Mouse (Mus musculus): ENCODE measurements at regions not wholly inside any gene's neighbourhood (a gene's known extent, or its start where the extent isn't known, plus 50 kb on each side); places are given as distances from the start of the nearest gene placed in this dataset.
A peak's percentile ranks its signal among the peaks of the same experiment; 100 is the strongest.

DNA sequence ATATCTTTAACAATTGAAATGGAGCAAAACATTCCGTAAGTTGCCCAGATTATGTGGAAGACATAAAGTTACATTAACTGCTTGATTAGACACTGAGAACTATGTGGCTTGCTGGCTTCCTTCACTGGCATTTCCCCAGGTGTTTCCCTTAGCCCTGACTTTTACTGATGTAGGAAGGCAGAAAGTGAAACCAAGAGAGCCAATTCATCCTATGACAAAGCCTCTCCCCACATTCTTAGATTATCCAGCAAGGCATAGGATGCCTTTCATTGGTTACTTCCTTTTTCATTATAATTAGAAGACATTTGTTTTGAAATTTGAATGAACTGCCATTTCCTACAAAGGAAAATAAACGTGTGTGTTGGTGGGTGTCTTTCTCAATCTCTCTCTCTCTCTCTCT lies 72.1 kb downstream of the Cdc42ep3 start:
- intact Hi-C loops (cut with DNase I), result loop anchor here (10.0 kb wide), 1 partner anchor 72 kb away; the partner anchor contains the start of gene Cdc42ep3
- no peak for DNase-seq (ENCODE audit: low spot score in 2 of 2)

DNA sequence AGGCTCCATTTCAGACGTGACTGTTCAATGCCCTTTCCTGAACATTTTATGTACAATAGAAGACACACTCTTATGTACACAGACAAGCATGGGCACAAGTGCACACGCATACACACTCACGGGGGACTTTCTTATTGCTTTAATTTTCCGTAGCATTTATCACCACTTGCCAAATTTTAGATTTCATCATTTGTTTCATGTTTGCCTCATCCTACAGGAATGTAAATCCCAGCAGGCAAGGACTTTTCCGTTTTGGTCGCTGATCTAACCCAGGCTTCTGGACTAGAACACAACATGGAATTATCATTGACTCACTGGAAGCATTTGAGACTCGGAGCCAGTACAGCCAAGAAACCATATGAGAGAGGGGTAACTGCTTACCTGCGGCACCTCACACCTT lies 81.3 kb downstream of the Cdc42ep3 start:
- intact Hi-C loops (cut with DNase I), result no loop called here
- DNase-seq (ENCODE audit: low spot score in 2 of 2), result no peak

DNA sequence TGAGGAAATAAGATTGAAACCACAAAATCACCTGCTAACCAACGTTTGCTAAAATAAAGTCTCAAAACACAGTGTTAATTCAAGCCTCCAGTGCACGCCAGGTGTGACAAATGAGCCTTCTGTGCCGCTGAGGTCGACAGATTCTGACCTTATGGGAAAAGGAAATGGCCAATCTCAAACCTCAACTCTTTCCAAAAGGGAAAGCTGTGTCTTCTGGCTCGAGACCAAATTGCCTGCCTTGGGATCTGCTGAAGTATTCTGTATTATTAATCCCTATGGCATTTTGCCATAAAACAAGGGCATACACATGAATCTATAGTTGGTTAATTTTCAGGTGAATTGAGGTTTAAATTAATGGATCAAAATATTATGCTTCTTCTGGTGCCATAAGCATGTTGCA lies 95.2 kb downstream of the Cdc42ep3 start:
- no peak for DNase-seq (ENCODE audit: low spot score in 2 of 2)
- intact Hi-C loops (cut with DNase I), result no loop called here

DNA sequence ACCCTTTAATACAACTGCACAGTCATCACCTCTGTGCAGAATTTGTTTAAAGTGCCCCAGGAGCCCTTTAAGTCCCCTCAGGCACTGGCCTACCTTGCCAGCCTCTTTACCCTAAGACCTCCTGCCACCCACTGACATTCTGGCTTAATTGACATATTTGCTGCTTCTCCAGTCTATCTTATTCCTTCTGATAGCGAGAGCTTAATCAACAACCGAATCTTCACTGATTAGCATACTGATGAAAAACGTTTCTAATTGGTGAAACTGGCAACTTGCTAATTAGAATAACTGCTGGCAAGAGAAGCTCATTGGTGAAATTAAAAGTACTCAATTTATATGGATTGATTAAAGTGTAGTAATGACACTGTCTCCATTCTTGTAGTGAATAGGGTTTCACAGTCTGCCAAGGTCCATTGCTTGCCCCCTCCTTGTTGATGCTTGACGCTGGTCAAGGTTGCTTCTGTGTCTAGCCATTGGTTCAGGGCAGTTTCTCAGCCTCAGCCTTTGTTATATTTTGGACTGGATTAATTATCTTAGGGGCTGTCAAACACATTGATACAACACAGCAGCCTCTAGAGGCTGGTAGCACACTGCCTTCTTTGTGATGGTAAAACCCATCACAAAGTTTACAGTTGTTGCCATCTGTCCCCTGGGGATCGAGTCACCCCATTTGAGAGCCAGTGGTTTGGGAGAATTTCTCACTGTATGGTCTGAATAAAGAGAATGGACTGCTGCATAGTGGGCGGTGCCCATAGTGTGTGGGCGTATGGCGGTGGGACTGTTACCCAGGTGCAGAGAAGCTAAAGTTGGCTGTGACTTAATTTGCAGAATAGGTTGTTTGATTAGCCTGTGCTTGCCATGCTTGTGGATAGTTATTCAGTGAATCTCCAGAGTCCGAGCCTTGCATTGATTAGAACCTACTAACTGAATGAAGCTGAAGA lies 107.7 kb downstream of the Cdc42ep3 start:
- intact Hi-C loops (cut with DNase I), result no loop called here
- DNase-seq (ENCODE audit: low spot score in 2 of 2), result no peak

DNA sequence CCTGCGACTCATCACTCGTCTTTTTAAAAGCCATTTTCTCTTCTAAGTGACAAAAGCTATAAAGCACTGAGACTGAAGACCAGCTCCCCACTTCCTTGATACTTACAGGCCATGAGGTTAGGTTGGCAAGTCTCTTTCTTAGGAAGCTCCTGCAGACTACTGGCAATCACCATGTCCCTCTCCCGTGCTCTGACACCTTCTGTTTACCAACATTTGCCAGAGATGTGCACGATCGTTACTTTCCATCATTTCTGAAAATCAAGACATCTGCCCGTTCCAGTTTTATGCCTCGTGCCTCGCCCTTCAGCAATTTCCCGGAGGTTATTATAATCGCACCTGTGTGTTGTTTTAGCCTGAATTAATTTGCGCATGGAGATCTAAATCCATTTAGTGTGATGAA lies 110.8 kb downstream of the Cdc42ep3 start:
- no peak for DNase-seq (ENCODE audit: low spot score in 2 of 2)
- intact Hi-C loops (cut with DNase I), result no loop called here

DNA sequence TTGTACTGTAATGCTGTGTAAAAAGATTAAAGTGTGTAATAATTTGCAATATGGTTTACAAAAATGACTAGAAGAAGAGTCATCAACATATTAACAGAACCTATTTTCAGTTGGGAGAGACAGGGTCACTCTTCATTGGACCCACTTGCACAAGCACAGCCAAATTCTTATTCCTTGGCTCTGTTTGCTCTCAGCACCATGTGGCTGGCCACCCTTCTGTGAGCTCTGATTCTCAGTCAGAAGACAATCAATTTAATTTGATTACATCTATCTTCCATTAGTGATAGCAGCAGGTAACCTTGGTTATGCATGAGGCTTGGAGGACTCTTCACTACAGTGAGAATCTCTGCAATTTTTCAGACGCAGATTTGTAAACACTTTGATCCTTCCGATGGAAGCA lies 111.5 kb downstream of the Cdc42ep3 start:
- intact Hi-C loops (cut with DNase I), result no loop called here
- DNase-seq (ENCODE audit: low spot score in 2 of 2), result no peak

DNA sequence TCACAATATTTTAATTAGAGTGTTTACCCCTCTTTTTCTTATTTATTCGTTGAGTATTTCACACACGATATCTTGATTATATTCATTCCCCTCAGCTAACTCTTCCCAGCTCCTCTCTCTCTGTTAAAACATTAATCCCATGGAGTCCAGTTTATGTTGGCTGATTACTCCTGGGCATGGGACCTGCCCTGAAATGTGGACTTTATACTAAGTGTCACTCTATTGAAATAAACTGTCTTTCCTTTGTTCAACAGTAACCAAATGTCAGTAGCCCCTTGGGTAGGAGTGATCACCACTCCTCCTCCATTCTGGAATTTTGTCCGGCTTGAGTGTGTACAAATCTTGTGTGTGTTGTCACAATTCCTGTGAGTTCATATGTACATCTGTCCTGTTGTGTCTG lies 113.4 kb downstream of the Cdc42ep3 start:
- no peak for DNase-seq (ENCODE audit: low spot score in 2 of 2)
- intact Hi-C loops (cut with DNase I), result no loop called here

DNA sequence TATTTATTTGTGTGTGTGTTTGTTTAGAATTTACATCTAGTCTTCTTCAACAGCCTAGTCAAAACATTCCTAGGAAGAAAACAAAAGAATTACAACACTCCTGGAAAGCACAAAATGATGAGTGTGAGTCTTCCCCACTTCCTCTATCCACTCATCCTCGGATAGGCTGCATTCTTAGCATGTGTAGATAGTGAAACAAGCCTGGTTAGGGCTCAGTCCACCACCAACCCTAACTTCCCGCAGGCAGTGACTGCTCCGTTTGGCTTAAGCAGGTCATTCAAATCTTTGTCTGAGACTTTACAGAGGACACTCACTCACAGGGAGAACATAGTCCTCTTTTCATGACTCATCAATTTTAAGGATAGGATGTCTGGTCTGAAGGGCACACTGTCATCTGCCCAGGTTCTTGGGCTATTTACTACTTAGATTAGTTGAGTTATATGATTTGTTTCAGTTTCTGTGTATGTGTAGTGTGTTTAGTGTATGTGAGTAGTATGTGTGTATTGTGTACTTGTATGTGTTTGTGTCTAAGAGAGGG lies 118.6 kb downstream of the Cdc42ep3 start:
- DNase-seq (ENCODE audit: low spot score in 2 of 2), result no peak

DNA sequence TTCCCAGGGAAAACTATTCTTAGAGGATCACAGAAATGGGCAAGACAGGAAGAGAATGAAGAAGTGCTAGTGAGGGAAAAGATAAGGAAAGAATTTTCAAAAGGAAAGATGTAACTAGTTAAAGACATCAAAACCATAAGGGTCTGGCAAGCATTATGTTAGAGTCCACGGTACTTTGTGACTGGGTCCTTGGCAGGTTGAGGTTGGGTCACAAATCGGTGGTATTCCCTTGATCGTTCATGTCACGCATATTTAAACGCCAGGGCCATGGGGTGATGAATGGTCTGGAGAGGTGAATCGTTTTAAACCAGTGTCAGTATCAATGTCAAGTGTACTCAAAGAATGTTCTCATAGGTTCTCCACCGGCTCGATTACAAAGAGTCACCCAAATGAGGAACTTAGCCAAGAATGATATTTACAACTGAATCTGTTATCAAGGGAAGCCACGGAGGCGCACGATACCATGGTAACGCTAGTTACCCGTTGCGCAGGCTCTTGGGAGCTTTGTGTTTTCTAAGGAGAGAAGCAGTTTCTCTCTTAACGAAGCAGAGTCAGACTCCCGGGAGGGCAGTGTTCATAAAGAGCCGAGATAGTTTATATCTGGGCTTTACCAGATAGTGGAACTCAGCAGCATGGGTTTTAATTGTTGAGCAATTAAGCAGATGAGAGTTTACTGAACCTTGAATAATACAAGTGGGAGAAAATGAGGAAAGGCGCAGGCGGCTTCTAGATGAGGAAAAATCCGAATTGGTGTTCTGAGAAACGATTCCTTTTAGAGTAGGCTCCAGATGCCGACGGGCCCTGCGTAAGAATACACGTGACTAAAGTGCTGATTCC lies 124.0 kb downstream of the Cdc42ep3 start:
- peak; percentile 76 for DNase-seq (ENCODE audit: low spot score in 2 of 2)
- intact Hi-C loops (cut with DNase I), result loop anchor here (5.0 kb wide), 1 partner anchor 96 kb away; no protein-coding TSS in a partner anchor

More for the DNA sequence above, 118.6 kb downstream of the Cdc42ep3 start:
- intact Hi-C loops (cut with DNase I), result no loop called here

DNA sequence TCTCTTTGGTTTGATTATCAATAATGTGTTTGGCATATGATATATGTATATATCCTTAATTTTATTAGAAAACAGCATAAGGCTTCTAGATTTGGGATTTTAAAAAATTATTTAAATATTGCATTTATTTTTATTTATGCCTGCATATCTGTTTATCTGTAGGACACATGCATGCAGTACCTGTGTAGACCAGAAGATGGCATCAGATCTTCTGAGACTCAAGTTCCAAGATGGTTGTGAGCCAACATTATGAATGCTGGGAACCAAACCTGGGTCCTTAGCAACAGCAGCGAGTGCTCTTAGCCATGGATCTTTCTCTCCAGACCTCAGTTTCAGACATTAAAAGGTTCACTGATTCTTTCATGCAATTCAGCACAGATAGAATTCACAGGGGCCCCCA lies 148.3 kb downstream of the Cdc42ep3 start:
- intact Hi-C loops (cut with DNase I), result no loop called here
- no peak for DNase-seq (ENCODE audit: low spot score in 2 of 2)

DNA sequence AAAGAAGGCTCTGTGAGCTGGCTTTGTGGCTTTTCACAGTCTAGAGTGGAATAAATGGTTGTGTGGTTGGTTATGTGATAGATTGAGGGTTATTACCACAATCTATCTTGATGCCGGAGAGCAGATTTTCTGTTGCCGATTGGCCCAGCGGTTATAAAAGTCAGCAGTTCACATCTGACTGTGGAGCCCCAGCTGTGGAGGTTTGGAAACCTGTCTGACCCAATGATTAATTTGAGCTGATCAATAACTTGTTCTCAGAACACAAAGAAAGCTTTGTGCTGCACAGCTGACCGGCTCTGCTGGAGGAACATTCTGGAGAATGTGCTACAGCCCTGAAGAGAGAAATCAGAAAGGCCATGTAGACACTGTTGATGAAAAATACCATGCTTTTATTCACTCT lies 148.8 kb downstream of the Cdc42ep3 start:
- no peak for DNase-seq (ENCODE audit: low spot score in 2 of 2)
- intact Hi-C loops (cut with DNase I), result no loop called here

DNA sequence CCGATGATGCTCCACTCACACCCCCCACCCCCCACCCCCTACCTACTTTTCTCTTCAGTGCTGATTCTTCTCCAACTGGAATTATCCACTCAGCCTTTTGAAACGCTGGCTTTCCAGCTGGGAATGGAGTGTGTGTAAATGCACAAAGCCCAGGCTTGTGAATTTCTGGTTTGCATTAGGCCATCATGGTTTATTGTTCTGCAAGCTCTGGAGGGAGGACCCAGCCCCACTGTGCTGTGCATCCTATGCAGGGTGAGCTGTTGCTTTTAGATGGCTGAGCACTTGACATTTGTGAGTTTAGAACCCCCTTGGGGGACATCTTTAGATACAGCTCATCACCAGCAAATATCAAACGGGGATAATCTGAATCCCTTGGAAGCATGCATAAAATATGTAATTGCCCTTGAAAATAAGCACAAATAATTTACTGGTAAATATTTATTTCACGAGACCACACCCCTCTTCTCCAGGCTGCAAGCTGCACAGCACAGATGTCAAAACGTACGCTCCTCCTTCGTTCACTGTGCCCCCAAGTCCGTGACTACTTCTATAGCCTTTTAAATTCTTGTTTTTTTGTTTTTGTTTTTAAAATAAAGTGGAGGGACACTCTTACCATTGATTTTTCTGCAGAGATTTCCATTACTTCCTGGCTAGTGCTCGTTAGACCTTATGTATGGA lies 148.2 kb downstream of the Qpct start:
- intact Hi-C loops (cut with DNase I), result no loop called here
- no peak for DNase-seq (ENCODE audit: low spot score in 2 of 2)

DNA sequence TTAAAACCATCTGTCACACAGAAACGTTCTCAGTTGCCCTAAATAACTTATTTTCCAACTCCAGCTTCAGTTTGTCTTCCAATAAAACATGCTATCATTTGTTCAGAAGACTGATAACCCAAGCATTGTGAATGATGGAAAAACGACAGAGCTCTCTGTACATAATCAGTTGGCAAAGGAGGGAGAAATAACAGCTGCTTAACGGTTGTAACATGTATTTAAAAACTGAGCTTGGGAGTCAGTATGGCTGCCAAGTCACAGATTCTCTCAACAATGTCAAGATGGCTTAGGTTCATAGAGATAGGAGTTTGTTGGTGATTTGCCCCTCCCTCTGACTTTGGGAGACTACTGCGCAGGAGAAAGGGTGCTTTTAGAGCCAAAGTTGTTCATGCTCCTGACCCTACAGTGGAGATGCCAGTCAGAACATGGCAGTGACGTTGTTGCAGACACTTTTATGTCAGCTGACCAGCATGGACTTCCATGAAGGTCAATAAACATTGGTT lies 140.2 kb downstream of the Qpct start:
- intact Hi-C loops (cut with DNase I), result no loop called here
- no peak for DNase-seq (ENCODE audit: low spot score in 2 of 2)

DNA sequence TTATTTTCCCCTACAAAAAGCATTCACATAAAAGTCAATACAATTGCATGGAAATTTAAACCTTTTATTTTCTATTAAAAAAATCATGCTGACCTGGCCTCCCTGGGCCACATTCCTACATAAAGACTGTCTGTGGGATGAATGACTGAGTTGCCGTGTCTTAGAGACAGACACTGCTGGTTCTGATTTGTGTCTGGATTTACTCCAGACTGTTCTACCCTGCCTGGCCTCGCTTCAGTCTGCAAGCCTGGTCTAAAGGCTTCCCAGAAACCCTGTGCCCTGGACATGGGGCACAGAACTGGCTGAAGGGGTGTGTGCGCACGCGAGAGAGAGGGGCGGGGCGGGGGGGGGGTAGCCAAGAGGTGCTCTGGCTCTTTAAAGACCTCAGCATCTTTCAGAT lies 136.6 kb downstream of the Qpct start:
- intact Hi-C loops (cut with DNase I), result no loop called here

DNA sequence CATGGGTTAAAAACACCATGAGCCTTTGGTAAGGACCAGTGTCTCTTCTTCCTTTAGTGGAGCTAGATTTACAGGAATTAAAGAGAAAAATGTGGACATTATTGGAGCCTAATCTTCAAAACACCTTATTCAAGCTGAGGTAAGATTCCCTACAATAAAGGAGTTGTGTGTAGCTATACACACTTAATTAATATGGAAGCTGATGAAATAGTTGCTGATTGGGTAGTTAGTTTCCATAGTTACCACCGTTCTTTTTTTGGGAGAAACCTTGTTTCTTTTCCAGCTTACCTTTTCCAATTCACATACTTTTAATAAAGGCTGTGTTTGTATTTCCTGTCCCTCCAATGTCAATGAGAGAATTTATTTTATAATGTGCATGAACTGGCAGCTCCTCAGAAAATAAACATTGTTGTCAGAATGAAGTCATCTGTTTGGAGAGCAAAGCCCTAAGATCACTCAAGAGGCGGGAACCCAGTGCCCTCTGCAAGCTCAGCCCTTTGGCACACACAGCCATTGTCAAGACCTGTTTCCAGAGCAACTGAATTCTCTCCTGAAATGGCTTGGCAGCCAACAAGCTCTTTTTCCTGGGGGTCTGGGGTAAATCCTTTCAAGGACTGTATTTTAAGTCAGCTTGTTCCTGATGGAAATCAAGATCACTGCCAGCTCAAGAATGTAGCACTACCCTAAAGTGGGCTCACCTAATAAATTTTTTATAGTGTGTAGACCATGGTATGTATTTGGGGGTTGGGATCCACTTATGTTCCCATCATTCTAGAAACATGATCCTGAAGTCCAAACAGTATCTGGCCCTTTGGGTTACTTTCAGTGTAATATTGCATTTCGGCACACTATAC lies 128.8 kb downstream of the Qpct start:
- no peak for DNase-seq (ENCODE audit: low spot score in 2 of 2)
- intact Hi-C loops (cut with DNase I), result no loop called here

More for the DNA sequence above, 136.6 kb downstream of the Qpct start:
- DNase-seq (ENCODE audit: low spot score in 2 of 2), result no peak

DNA sequence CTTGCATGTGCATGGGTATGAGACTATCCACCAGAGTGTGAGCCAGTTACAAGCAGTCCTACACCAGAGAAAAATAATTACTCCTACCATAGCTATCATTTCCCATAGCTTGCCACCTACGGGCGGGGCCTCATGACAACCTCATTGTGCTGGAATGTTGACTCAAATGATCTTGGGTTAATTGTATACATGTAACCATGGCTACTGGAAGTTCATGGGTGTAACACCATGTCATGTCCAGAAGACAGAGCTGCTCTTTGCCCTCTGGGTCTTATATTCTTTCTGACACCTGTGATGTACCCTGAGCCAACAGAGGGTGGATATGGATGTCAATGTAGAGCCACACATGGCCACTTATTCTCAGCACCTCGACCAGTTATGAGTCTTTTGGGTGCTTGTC lies 125.6 kb downstream of the Qpct start:
- intact Hi-C loops (cut with DNase I), result no loop called here

DNA sequence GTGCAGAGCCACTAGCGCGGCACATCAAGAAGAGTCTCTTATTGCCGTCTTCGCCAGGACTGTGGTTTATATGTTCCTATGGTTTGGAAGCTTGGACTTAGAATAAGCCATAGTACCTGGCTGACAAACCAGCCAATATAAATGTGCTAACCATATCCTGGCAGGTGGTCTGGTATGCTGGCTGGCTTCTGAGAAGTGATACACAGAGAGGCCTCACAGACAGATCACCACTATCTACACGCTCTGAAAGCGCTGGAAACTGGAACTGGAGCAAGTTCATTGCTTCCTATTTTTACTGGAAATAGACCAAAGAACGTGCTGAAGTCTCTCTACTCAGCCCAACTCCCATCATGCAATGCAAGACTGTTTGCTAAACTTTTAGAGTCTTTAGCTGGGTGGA lies 124.7 kb downstream of the Qpct start:
- intact Hi-C loops (cut with DNase I), result no loop called here
- DNase-seq (ENCODE audit: low spot score in 2 of 2), result no peak

More for the DNA sequence above, 125.6 kb downstream of the Qpct start:
- DNase-seq (ENCODE audit: low spot score in 2 of 2), result no peak

DNA sequence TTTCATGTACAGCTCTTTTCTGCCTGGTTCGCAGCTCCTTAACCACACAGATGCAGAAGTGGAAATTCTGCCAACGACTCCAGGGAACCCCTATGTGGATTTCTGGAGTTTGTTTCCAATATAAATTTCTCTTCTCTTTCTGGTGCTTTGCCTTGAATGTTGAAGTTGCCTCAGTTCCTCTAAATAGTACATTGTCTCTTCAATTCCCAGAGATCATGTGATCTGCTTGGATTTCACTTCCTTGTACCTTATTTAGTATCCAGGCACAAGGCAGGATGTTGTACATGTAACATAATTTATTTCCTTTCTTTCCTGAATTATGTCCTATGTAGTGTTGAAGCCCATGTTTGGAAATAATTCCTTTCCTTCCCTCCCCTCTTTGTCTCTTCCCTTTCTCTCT lies 123.7 kb downstream of the Qpct start:
- intact Hi-C loops (cut with DNase I), result no loop called here
- DNase-seq (ENCODE audit: low spot score in 2 of 2), result no peak

DNA sequence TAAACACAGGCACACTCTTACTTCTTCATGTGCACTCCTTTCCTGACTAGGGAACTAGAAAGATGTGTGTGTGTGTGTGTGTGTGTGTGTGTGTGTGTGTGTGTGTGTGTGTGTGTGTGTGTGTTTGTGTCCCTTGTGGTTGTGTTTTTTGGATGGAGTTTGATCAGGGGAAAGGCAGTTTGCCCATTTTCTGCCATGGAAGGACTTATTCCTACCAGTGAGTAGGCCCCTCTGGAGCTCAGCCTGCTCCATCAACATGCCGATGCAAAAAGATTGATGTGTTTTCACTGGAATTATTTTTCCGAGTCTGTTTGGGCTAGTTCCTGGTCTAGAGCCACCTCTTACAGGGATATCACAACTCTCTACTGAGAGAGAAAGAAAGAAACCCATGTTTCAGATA lies 120.6 kb downstream of the Qpct start:
- no peak for DNase-seq (ENCODE audit: low spot score in 2 of 2)
- intact Hi-C loops (cut with DNase I), result no loop called here
